Mouse (Mus musculus): ENCODE measurements at regions not wholly inside any gene's neighbourhood (a gene's known extent, or its start where the extent isn't known, plus 50 kb on each side); places are given as distances from the start of the nearest gene placed in this dataset.

DNA sequence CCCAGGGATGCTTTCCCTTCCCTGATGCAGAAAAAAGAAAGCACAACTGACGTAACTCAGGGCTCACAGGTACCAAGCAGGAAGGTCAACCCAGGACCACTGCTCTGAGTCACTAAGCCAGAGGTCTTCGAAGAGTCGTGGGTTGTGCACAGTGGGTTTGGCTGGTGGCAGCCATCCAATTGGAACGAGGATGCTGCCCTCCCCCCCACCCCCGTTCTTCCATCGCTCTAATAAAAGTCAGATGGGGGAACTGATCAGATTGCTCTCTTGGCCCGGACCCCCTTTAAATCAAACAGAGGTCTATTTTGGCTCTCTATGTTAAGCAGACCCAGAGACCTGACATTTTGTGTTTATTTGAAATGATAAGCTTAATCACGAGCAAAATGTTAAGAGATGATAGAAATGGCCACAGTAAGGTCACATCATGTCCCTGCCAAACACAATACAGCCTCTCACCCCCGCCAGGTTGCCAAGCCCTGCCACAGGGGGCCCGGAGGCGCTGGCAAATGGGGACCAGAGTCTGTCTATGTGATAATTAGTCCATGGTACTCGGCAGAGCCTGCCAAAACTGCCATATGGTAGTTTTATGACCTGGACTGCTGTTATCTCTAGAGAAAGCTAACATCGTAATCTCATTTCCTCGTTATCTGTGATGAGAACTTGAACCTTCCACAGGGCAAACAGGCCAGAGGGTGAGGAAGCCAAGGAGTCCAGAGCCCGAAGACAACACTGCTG is 105.6 kb downstream of the Gm11011 start:
- TF ChIP-seq CTCF (IDR thresholded peaks at IDR 0.05; ENCODE audit: extremely low read depth, insufficient read length, insufficient replicate concordance, low read depth, low read length) = no peak
- TF ChIP-seq POLR2A (IDR thresholded peaks at IDR 0.05; ENCODE audit: low read depth, low read length) = no peak

All from small intestine, adult 2 months (tissue).